In genomic region chr16:20895734-20896133, GRCm38 (mm10) we compare ENCODE assay signal across 8 mouse cellular contexts.
DNase-seq lines count a peak whose midpoint lies in the region; ATAC-seq lines count a peak whose summit lies in the region.

No protein-coding gene starts in this region.

- no peak overlapping the region for H3K4me2 ChIP-seq in hindbrain, embryonic 11.5 days (replicated peaks; ENCODE audit: low read depth, low read length)
- no peak overlapping the region for H3K4me2 ChIP-seq in hindbrain, embryonic 16.5 days (ENCODE audit: low read length)

- H3K4me3 ChIP-seq in hindbrain, embryonic 11.5 days (ENCODE audit: low read depth, low read length) = no peak overlapping the region
- H3K4me3 ChIP-seq in hindbrain, embryonic 16.5 days (ENCODE audit: low read length) = no peak overlapping the region

- no peak overlapping the region for H3K9ac ChIP-seq in hindbrain, embryonic 11.5 days (ENCODE audit: low read depth, low read length)
- no peak overlapping the region for H3K9ac ChIP-seq in hindbrain, embryonic 16.5 days (ENCODE audit: low read depth, low read length)

- 66% methylated on average over 2 of the region's 2 CpGs for WGBS in hindbrain, embryonic 11.5 days
- WGBS in hindbrain, embryonic 16.5 days = 66% methylated on average over 2 of the region's 2 CpGs

- no peak for ATAC-seq in hindbrain, embryonic 11.5 days (ENCODE audit: low FRiP score)
- no peak for ATAC-seq in hindbrain, embryonic 16.5 days

- no peaks in the 10 kb centered on the region for H3K27me3 ChIP-seq in hindbrain, embryonic 11.5 days (ENCODE audit: control insufficient read depth, insufficient read depth, low read length)
- H3K27me3 ChIP-seq in hindbrain, embryonic 16.5 days (replicated peaks; ENCODE audit: control insufficient read depth, insufficient read depth, low read length) = no peaks in the 10 kb centered on the region

- peak; percentile 17 for DNase-seq in hindbrain, embryonic 11.5 days (ENCODE audit: low spot score)
- DNase-seq in 416B (ENCODE audit: low read depth) (peak; percentile 72), MEL-GATA-1-ER (ENCODE audit: extremely low read depth, low read depth) (peak; percentile 15)
- peak; percentile 14 for DNase-seq in induced T-regulatory cell, adult 2 months (ENCODE audit: low read depth)
- DNase-seq in gastrocnemius, postnatal 25 days = no peak
- no peak for DNase-seq in urinary bladder, postnatal 36 days (ENCODE audit: low spot score in 2 of 2)
- no peak for DNase-seq in adrenal gland, adult 8-10 months

- H3K4me1 ChIP-seq in hindbrain, embryonic 11.5 days (replicated peaks; ENCODE audit: control insufficient read depth, insufficient read depth, low read length) = no peaks in the 10 kb centered on the region
- no peaks in the 10 kb centered on the region for H3K4me1 ChIP-seq in hindbrain, embryonic 16.5 days (ENCODE audit: control insufficient read depth, insufficient read depth, low read depth, low read length)

- H3K27ac ChIP-seq in hindbrain, embryonic 11.5 days (ENCODE audit: low read depth, low read length) = no peak overlapping the region
- no peak overlapping the region for H3K27ac ChIP-seq in hindbrain, embryonic 16.5 days (ENCODE audit: low read depth, low read length)

- no peaks in the 10 kb centered on the region for H3K9me3 ChIP-seq in hindbrain, embryonic 11.5 days (ENCODE audit: control insufficient read depth, low read length)
- H3K9me3 ChIP-seq in hindbrain, embryonic 16.5 days (ENCODE audit: control insufficient read depth, low read length) = no peaks in the 10 kb centered on the region

- H3K36me3 ChIP-seq in hindbrain, embryonic 11.5 days (ENCODE audit: control insufficient read depth, insufficient read depth, low read length) = no peaks in the 10 kb centered on the region
- H3K36me3 ChIP-seq in hindbrain, embryonic 16.5 days (ENCODE audit: control insufficient read depth, insufficient read depth, low read length) = no peaks in the 10 kb centered on the region

Comparison
In these comparisons a context has a peak if more than half of its experiments do, and no peak if none do; other contexts are left out.
1. DNase-seq: peak in hindbrain, embryonic 11.5 days (single experiment), 416B (single experiment), MEL-GATA-1-ER (single experiment) and induced T-regulatory cell, adult 2 months (single experiment); none in gastrocnemius, postnatal 25 days (single experiment), urinary bladder, postnatal 36 days (0 of 2) and adrenal gland, adult 8-10 months (single experiment).